ENCODE assay signal across 8 mouse cellular contexts in genomic region chr13:22015479-22016450, GRCm38 (mm10). TPM values are rescaled to one million over a fixed set of nuclear protein-coding genes. Genes with fewer than 3 reads are reported as not detected.
DNase-seq lines count a peak whose midpoint lies in the region; ATAC-seq and TF ChIP-seq lines count a peak whose summit lies in the region.
"Had no signal": no experiment of that assay in that cellular context is flagged by ENCODE, and none has a peak within 500 bp of the region (broad histone marks: within the 10 kb centered on the region; RNA-seq: fewer than 3 reads in every experiment).

No protein-coding gene starts in this region.

- ATAC-seq in forebrain, embryonic 15.5 days (replicated peaks): peak; percentile 67; the same call in 1 of the 2 replicates
- ATAC-seq in lung, embryonic 15.5 days (ENCODE audit: borderline replicate concordance, extremely low read depth, low FRiP score, low TSS enrichment): peak; percentile 81; the same call in 1 of the 2 replicates

- no peak for TF ChIP-seq POLR2A in brain, embryonic 14.5 days (IDR thresholded peaks at IDR 0.05; ENCODE audit: borderline replicate concordance, extremely low read depth, insufficient read depth, insufficient read length, poor library complexity, severe bottlenecking)

- no peak overlapping the region for H3K4me3 ChIP-seq in forebrain, embryonic 15.5 days
- H3K4me3 ChIP-seq in lung, embryonic 15.5 days: 0 out of 2 replicates have a peak overlapping the region, but pooled peaks have one; percentile 12

- no peak overlapping the region for H3K27ac ChIP-seq in forebrain, embryonic 15.5 days (replicated peaks)
- no peak overlapping the region for H3K27ac ChIP-seq in lung, embryonic 15.5 days
- H3K27ac ChIP-seq: macrophage had no signal

- H3K9ac ChIP-seq in forebrain, embryonic 15.5 days (replicated peaks): no peak overlapping the region
- no peak overlapping the region for H3K9ac ChIP-seq in lung, embryonic 15.5 days

- no peak overlapping the region for H3K4me2 ChIP-seq in forebrain, embryonic 15.5 days (replicated peaks)
- peak overlapping the region; percentile 57 for H3K4me2 ChIP-seq in lung, embryonic 15.5 days

- peak; percentile 78 for DNase-seq in Muller cell, postnatal 12 days (ENCODE audit: inconsistent ontology term)
- peak; percentile 77 for DNase-seq in brain, embryonic 14.5 days (ENCODE audit: low read depth)
- peak; percentile 76 to 81 for DNase-seq in heart, postnatal 36 days
- peak; percentile 65 for DNase-seq in layer of hippocampus, adult 9-11 months
- peak; percentile 69 to 77 for DNase-seq in right cerebral cortex, postnatal 10 days (ENCODE audit: low spot score in 2 of 2)

- H3K9me3 ChIP-seq in forebrain, embryonic 15.5 days: 0 out of 2 replicates have a peak, but pooled peaks cover 3% of the 10 kb centered on the region
- H3K9me3 ChIP-seq in lung, embryonic 15.5 days: no peaks in the 10 kb centered on the region

- H3K27me3 ChIP-seq in forebrain, embryonic 15.5 days: peaks cover 80% of the 10 kb centered on the region
- peaks cover 38% of the 10 kb centered on the region for H3K27me3 ChIP-seq in lung, embryonic 15.5 days

- no peak for TF ChIP-seq CTCF in brain, embryonic 14.5 days (IDR thresholded peaks at IDR 0.05; ENCODE audit: borderline replicate concordance, extremely low read depth, insufficient read depth, insufficient read length)

- WGBS in forebrain, embryonic 15.5 days: 14% methylated on average over 27 of the region's 27 CpGs
- 13% methylated on average over 27 of the region's 27 CpGs for WGBS in lung, embryonic 15.5 days

- intact Hi-C loops in heart, postnatal 36 days (cut with DNase I): loop anchor here (1.0 to 2.0 kb wide), 2 partner anchors 21 to 40 kb away; no protein-coding TSS in a partner anchor

- no peaks in the 10 kb centered on the region for H3K36me3 ChIP-seq in forebrain, embryonic 15.5 days
- no peaks in the 10 kb centered on the region for H3K36me3 ChIP-seq in lung, embryonic 15.5 days

- H3K4me1 ChIP-seq in forebrain, embryonic 15.5 days: peaks cover 18% of the 10 kb centered on the region
- peaks cover 10% of the 10 kb centered on the region; the same call in 1 of the 2 replicates for H3K4me1 ChIP-seq in lung, embryonic 15.5 days

RNA-seq across cellular contexts. Expression of gene Prss16, which starts 6.2 kb away (rescaled TPM):
- 0.08 and 0.21 TPM in 2 replicates for polyA plus RNA-seq in brain, embryonic 14.5 days (2012; rRNA removed)
- polyA plus RNA-seq in forebrain, embryonic 15.5 days (2015; fragmentation: Nextera tagmentation; extraction: Ambion mirVana): 0.14 TPM in 1 of 2 replicates, not detected in the other
- total RNA-seq in heart, postnatal 36 days (2021): not detected
- 11.2 and 36.4 TPM in 2 replicates for polyA plus RNA-seq in lung, embryonic 15.5 days (2015; fragmentation: Nextera tagmentation; extraction: Ambion mirVana)

RNA-seq across cellular contexts. Expression of gene Hist1h2ah, which starts 19.6 kb away (rescaled TPM):
- polyA plus RNA-seq in brain, embryonic 14.5 days (2012; rRNA removed): 8.8 and 13.4 TPM in 2 replicates
- 2.5 and 9.8 TPM in 2 replicates for polyA plus RNA-seq in forebrain, embryonic 15.5 days (2015; fragmentation: Nextera tagmentation; extraction: Ambion mirVana)
- total RNA-seq in heart, postnatal 36 days (2021): 10 to 100 TPM in 1 of 2 experiments, 1 to 10 TPM in 1; 2.3 to 12.5 TPM
- 8.1 and 8.2 TPM in 2 replicates for polyA plus RNA-seq in lung, embryonic 15.5 days (2015; fragmentation: Nextera tagmentation; extraction: Ambion mirVana)
- polyA plus RNA-seq: macrophage had no signal

RNA-seq across cellular contexts. Expression of gene Hist1h2bk, which starts 19.9 kb away (rescaled TPM):
- 20.9 and 21.3 TPM in 2 replicates for polyA plus RNA-seq in brain, embryonic 14.5 days (2012; rRNA removed)
- 4.5 and 4.6 TPM in 2 replicates for polyA plus RNA-seq in forebrain, embryonic 15.5 days (2015; fragmentation: Nextera tagmentation; extraction: Ambion mirVana)
- total RNA-seq in heart, postnatal 36 days (2021): 10 to 100 TPM; 23.3 to 28.1 TPM
- 7.0 and 7.4 TPM in 2 replicates for polyA plus RNA-seq in lung, embryonic 15.5 days (2015; fragmentation: Nextera tagmentation; extraction: Ambion mirVana)
- polyA plus RNA-seq: macrophage had no signal

RNA-seq across cellular contexts. Expression of gene Hist1h4i, which starts 25.4 kb away (rescaled TPM):
- polyA plus RNA-seq in brain, embryonic 14.5 days (2012; rRNA removed): 20.0 and 40.1 TPM in 2 replicates
- 16.9 and 19.2 TPM in 2 replicates for polyA plus RNA-seq in forebrain, embryonic 15.5 days (2015; fragmentation: Nextera tagmentation; extraction: Ambion mirVana)
- total RNA-seq in heart, postnatal 36 days (2021): 10 to 100 TPM; 15.8 to 18.6 TPM
- polyA plus RNA-seq in lung, embryonic 15.5 days (2015; fragmentation: Nextera tagmentation; extraction: Ambion mirVana): 27.2 and 29.1 TPM in 2 replicates

RNA-seq across cellular contexts. Expression of gene Hist1h2ag, which starts 27.0 kb away (rescaled TPM):
- polyA plus RNA-seq in brain, embryonic 14.5 days (2012; rRNA removed): 32.1 and 55.3 TPM in 2 replicates
- 19.7 and 27.8 TPM in 2 replicates for polyA plus RNA-seq in forebrain, embryonic 15.5 days (2015; fragmentation: Nextera tagmentation; extraction: Ambion mirVana)
- 10 to 100 TPM; 10.3 to 10.5 TPM for total RNA-seq in heart, postnatal 36 days (2021)
- polyA plus RNA-seq in lung, embryonic 15.5 days (2015; fragmentation: Nextera tagmentation; extraction: Ambion mirVana): 52.7 and 55.6 TPM in 2 replicates
- polyA plus RNA-seq: macrophage had no signal

Comparison
In these comparisons a context has a peak if more than half of its experiments do, and no peak if none do; other contexts are left out.
1. RNA of gene Prss16, which starts 6.2 kb away (polyA plus RNA-seq): 11.2 to 36.4 TPM in lung, embryonic 15.5 days; 0.14 TPM in forebrain, embryonic 15.5 days and 0.08 to 0.21 TPM in brain, embryonic 14.5 days; every median in the first group is over 10 times any median in the second.
2. Peak in every context shown above with its lines, with median percentiles within 50 percentile points of each other: DNase-seq.